Mouse (Mus musculus): ENCODE results near the gene Gm4791.

Gm4791 gene

DNA sequence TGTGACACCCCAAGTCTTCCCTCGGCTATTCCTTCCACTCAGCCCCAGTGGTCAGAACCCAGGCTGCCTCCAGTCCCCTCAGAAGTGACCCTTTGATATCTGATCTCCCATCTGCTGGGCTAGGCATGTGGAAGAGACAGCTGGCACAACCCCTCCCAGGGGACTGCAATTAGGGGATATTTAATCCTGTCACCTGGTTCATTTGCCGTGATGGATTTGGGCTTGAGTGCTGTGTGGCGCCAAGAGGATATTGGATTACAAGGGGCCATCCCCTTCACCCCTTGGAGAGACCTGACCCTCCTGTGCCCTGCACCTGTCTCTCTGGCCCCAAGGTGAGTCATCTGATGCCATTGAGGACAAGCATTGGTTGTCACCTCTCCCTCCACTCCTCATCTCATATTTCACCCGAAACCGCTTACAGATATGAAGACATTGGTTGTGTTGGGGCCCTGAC is at the start of gene Gm4791:
Gm4791 (plus strand) TSS at position 404 of the 454 bp plus-strand sequence.
- DNase-seq (ENCODE audit: low read depth, low spot score) = no peak

DNA sequence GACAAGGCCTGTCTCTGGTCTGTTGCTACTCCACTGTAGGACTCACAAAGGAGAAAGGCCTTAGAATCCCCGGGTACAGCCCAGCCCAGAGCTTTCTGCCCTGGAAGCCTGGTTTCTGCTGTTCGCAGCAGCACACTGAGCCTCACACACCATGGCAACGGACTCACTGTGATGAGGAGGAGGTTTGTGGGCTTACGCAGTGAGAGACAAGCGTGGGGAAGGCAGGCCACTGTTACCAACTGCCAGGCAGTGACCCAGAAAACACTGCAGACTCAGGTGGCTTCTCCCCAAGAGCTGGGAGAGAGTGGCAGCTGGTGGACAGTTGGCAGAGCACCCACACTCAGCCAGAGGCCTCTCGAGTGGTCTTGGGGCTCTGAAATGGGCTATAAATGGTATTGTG is 42.3 kb upstream of the Gm4791 start:
- DNase-seq (ENCODE audit: low read depth, low spot score) = peak; percentile 88

DNA sequence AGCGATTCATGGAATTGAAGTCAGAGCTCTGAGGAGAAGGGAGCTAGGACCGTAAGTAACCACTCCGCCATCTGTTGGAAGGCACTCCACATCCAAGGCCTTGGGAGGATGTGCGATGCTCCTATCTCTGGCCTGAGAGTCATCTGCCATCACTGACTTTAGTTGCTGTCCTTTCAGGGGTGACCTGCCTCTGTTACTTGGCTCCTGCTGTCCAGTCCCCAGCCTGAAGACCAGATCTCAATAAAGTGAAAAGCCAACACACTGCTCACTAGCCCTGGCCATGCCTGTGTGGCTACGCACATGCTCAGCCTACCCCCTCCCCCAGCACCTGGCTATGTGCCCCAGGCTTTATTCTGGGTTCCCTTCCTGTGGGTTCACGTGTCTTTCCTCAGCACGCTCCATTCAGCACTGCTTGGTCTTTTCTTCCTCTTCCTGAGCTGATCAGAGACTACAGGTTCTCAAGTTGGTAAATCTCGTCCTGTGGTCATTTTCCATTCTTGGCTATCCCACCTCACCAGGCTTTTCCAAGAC is 41.1 kb upstream of the Gm4791 start:
- no peak for DNase-seq (ENCODE audit: low read depth, low spot score)

DNA sequence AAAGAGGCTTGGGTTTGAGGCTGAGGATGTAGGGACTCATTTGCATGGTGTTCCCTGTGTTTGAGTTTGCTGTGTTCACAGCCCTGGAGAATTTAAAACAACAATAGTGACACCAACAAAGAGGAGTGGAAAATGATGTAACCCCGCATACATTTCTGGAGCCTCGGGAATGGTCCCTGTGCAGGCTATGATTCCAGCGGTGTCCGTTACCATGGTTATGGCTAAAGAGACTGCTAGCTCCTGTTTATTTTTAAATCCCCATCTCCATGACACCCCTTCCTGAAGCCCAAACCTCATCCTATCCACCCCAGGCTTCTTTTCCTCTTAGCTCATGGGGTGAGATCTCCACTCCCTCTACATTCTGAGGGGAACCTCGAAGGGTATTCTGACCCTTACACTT is 32.5 kb upstream of the Gm4791 start:
- peak; percentile 74 for DNase-seq (ENCODE audit: low read depth, low spot score)

DNA sequence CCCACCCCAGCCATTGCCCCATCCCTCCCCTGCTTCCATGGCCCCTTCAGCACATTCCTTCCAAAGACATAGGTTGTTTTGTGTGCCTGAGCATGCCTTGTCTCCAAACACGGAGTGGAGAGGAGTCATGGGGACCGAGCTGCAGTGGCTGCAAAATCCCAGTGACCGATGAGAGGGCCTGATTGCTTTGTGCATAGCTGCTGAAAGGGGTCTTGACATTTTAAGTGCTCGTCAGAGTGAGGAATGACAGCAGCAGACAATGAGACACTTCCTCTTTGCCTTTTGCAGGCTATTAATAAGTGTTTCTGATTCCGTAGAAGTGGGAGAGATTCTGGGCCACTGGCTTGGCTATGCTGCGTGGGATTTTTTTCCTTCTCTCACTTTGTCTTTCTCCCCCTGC is 29.6 kb upstream of the Gm4791 start:
- DNase-seq (ENCODE audit: low read depth, low spot score) = no peak

DNA sequence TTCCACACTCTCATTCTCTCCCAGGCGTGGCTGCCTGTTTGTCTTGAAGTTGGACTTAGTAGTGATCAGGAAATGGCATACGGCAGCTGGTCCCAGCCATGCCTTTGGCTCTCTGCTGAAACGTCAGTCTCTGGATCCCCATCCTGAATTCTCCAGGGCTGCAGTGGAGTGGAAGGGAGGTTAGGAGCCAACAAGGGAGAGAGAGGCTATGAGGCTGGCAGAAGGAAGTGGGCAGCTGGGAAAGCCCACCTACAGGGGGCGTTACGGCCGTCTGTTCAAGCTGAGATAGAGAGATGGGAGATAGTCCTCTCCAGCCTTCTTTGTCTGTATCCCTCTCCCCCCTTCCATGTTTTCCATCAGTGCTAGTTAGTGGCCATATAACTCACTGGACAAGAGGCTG is 29.1 kb upstream of the Gm4791 start:
- DNase-seq (ENCODE audit: low read depth, low spot score) = no peak

DNA sequence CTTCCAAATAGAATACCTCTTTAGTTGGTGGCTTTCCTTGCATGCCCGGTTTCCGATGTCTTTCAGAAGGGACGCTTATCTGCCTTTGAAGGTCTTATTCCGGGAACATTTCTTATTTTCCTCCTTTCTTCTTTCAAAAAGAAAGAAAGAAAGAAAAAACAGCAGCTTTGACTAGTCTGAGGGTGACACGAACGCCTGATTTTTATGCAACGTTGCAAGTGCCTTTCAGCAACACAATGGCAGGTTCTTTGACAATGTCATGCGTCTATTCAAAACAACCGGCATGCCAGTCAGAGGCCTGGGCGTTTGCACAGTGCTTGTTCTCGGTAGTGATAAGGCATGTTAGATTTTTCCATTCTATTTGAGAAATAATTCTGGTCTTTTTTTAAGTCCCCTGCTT is 19.7 kb upstream of the Gm4791 start:
- DNase-seq (ENCODE audit: low read depth, low spot score) = no peak

DNA sequence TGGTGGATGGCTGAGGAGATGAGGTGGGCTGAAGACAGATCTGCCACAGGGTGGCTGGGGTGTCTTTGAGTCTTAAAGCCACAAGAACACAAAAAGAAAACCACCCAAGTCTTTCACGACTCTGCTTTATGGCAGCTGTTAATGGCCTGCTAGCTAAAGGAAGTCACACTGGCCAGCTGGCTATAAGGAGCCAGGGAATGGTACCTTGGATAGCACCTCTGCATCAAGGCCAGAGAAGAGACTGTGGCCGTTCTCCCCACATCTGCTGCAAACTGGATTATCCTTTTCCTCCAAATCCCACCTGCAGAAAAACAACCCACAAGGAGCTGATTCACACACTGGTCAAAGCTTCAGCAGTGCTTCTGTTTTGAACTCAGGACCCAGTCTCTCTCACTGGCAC is 18.4 kb upstream of the Gm4791 start:
- DNase-seq (ENCODE audit: low read depth, low spot score) = no peak

DNA sequence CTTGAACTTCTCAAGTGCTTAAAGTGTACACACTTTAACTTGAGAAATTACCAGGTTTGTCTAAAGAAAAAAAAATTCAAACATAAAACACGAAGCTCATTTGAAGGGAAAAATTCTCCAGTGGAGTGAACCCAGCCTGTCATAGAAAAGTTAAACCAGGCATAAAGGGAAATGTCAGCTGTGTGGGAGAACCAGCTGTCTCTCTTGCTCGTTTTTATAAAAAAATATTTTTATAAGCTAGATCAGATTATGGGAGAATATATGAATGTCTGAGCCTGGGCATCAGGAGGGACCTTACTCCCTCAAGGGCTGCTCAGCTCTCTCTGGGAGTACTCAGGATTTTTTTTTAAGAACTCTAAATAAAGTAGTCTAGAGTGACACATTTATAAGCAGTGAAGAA is 15.1 kb upstream of the Gm4791 start:
- peak; percentile 55 for DNase-seq (ENCODE audit: low read depth, low spot score)

DNA sequence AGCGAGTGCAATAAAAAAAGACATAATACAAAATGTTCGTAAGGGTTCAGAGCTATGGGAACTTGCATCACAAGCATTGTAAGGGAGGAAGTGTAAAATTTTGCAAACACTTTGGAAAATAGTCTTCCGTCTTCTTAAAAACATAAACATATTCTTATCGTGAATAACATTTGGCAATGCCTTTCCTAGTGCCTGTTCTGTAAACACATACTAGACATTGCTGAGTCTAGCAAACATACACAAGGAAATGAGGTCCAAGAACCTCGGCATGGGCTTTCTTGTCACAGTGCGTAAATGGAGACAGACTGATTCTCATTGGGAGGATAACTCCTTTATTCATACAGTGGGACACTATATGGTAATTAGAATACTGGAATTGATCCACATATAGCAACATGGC is 43.0 kb downstream of the Gm4791 start:
- no peak for DNase-seq (ENCODE audit: low read depth, low spot score)

All from brain, adult 2 months (tissue).